Mouse (Mus musculus): ENCODE measurements around the gene Ctnna2. TPM values are rescaled to one million over a fixed set of nuclear protein-coding genes. Genes with fewer than 3 reads are reported as not detected.

The Ctnna2 gene
- polyA plus RNA-seq, 1 experiment from 2014 or later, result 0.16 TPM

DNA sequence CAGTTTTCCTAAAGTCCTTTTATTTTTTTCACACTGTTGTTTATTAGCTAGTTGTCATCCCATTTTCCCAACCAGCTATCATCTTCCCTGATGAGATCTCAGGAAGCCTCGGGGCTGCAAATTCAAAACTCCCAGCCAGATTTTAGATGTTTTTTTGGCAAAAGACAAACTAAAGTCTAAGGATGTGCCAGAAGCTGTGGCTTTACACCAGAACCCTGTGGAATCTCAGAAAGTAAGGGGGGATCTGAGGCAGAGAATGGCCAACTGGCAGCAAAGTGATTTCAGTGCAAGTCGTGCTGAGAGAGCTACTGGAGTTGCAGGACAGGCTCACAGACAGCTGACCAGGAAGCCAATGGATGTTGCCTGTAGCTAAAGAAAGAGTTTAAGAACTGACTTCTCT lies 451.9 kb downstream of the Ctnna2 start:
- no peaks in the 10 kb centered on the region for H3K36me3 ChIP-seq (ENCODE audit: insufficient read depth, low read length)
- H3K27ac ChIP-seq, result no peak overlapping the region
- no peaks in the 10 kb centered on the region for H3K9me3 ChIP-seq (replicated peaks; ENCODE audit: low read length)
- no peak overlapping the region for H3K4me2 ChIP-seq (ENCODE audit: low read length)
- no peaks in the 10 kb centered on the region for H3K4me1 ChIP-seq (replicated peaks; ENCODE audit: insufficient read depth, low read length)
- H3K9ac ChIP-seq (ENCODE audit: low read depth, low read length), result no peak overlapping the region
- TF ChIP-seq CTCF (IDR thresholded peaks at IDR 0.05; ENCODE audit: low read depth), result no peak
- ATAC-seq (replicated peaks; ENCODE audit: low FRiP score, low read depth), result no peak
- 61% methylated on average over 2 of the region's 2 CpGs for WGBS
- no peak overlapping the region for H3K4me3 ChIP-seq (replicated peaks; ENCODE audit: low read depth, low read length)
- no peaks in the 10 kb centered on the region for H3K27me3 ChIP-seq (ENCODE audit: insufficient read depth, low read length)
- no peak for DNase-seq (ENCODE audit: low spot score)

DNA sequence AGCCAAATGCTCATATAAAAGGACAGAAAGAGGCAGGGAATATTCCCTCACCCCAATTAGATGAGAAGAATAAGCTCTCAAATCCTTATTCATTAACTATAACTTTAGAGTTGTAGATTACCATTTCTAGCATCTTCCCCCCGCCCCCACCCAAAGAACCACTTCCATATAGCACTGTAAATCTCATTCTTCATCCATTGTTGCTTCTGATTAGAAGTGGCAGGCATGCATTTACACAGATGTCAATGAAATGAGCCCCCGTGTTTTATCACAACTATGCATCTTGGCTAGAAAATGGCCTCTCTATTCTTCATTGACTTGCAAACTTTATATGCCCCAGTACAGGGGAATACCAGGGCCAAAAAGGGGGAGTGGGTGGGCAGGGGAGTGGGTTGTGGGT lies 457.7 kb downstream of the Ctnna2 start:
- H3K9me3 ChIP-seq (replicated peaks; ENCODE audit: low read length), result no peaks in the 10 kb centered on the region
- TF ChIP-seq CTCF (IDR thresholded peaks at IDR 0.05; ENCODE audit: low read depth), result no peak
- no peaks in the 10 kb centered on the region for H3K36me3 ChIP-seq (ENCODE audit: insufficient read depth, low read length)
- no peak overlapping the region for H3K27ac ChIP-seq
- no peak for DNase-seq (ENCODE audit: low spot score)
- H3K4me3 ChIP-seq (replicated peaks; ENCODE audit: low read depth, low read length), result no peak overlapping the region
- WGBS, result 70% methylated on average over 2 of the region's 2 CpGs
- no peak overlapping the region for H3K4me2 ChIP-seq (ENCODE audit: low read length)
- H3K27me3 ChIP-seq (ENCODE audit: insufficient read depth, low read length), result no peaks in the 10 kb centered on the region
- ATAC-seq (replicated peaks; ENCODE audit: low FRiP score, low read depth), result no peak
- H3K4me1 ChIP-seq (replicated peaks; ENCODE audit: insufficient read depth, low read length), result no peaks in the 10 kb centered on the region
- no peak overlapping the region for H3K9ac ChIP-seq (ENCODE audit: low read depth, low read length)

DNA sequence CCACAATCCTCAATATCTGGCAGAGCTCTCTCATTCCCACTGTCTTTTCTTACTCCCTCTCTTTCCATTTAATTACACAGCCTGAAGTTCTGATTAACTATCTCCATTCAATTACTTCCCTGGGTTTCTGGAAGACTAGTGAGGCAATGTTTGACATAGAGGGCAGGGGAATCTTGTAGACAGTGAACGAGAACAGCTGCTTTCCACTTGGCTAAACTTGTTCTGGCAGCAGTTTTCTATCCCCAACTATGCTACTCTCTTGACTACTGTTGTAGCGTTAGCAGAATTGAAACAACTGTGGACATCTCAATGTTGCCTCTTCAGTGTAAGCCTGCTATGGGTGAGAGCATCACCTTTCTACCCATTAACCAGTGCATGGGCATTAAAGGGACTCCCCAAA lies 463.0 kb downstream of the Ctnna2 start:
- H3K9me3 ChIP-seq (replicated peaks; ENCODE audit: low read length), result no peaks in the 10 kb centered on the region
- WGBS, result 36% methylated on average over 2 of the region's 2 CpGs
- H3K27me3 ChIP-seq (ENCODE audit: insufficient read depth, low read length), result no peaks in the 10 kb centered on the region
- no peak overlapping the region for H3K4me3 ChIP-seq (replicated peaks; ENCODE audit: low read depth, low read length)
- no peak overlapping the region for H3K9ac ChIP-seq (ENCODE audit: low read depth, low read length)
- ATAC-seq (replicated peaks; ENCODE audit: low FRiP score, low read depth) (no peak), DNase-seq (ENCODE audit: low spot score) (peak; percentile 47)
- no peak overlapping the region for H3K4me2 ChIP-seq (ENCODE audit: low read length)
- no peak for TF ChIP-seq CTCF (IDR thresholded peaks at IDR 0.05; ENCODE audit: low read depth)
- H3K27ac ChIP-seq, result no peak overlapping the region
- no peaks in the 10 kb centered on the region for H3K4me1 ChIP-seq (replicated peaks; ENCODE audit: insufficient read depth, low read length)
- H3K36me3 ChIP-seq (ENCODE audit: insufficient read depth, low read length), result no peaks in the 10 kb centered on the region

DNA sequence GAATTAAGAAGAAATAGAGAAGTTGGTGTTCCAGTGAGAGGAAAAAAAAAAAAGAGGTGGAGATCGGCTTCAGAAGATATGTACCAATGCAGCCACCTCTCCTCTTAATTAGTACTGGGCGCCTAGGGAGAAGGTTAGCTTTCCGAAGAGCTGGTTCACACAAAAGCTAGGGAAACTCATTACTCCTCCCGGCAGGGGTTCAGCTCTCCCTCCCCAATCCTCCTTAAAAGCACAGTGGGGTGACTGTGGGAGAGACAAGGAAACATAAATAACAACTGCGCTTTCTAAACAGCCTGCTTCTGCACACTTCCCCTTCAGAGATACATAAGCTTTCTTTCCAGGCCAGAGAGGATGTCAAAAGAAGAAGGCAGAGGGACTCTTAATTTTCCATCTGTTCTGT lies 467.7 kb downstream of the Ctnna2 start:
- Histone ChIP-seq H3K4me2 (ENCODE audit: low read length) (no peak overlapping the region), H3K27me3 (ENCODE audit: insufficient read depth, low read length) (no peaks in the 10 kb centered on the region), H3K4me3 (replicated peaks; ENCODE audit: low read depth, low read length) (no peak overlapping the region), H3K9ac (ENCODE audit: low read depth, low read length) (no peak overlapping the region), H3K9me3 (replicated peaks; ENCODE audit: low read length) (no peaks in the 10 kb centered on the region), H3K4me1 (replicated peaks; ENCODE audit: insufficient read depth, low read length) (no peaks in the 10 kb centered on the region), H3K36me3 (ENCODE audit: insufficient read depth, low read length) (no peaks in the 10 kb centered on the region), H3K27ac (no peak overlapping the region)
- no peak for ATAC-seq (replicated peaks; ENCODE audit: low FRiP score, low read depth)
- peak; percentile 49 for DNase-seq (ENCODE audit: low spot score)
- TF ChIP-seq CTCF (IDR thresholded peaks at IDR 0.05; ENCODE audit: low read depth), result no peak
- WGBS, result 16% methylated on average over 5 of the region's 5 CpGs

DNA sequence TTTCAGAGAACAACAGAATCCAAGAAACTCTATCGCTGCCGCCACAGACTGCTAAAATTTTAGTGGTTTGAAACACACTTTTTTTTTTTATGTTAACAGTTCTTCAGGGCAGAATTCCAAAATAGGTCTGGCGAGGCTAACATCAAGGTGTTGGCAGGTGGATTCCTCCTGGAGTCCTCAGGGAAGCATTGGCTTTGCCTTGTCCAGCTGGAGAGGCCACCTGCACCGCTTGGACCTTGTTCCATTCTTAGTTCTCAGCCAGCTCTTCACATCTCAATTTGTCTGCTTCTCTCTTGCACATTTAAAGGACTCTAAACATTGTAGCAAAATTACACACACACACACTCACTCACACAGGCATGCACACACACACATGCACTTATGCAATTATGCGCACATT lies 487.8 kb downstream of the Ctnna2 start:
- no peaks in the 10 kb centered on the region for H3K27me3 ChIP-seq (ENCODE audit: insufficient read depth, low read length)
- H3K4me1 ChIP-seq (replicated peaks; ENCODE audit: insufficient read depth, low read length), result no peaks in the 10 kb centered on the region
- H3K9me3 ChIP-seq (replicated peaks; ENCODE audit: low read length), result no peaks in the 10 kb centered on the region
- WGBS, result 87% methylated on average over 5 of the region's 5 CpGs
- H3K4me2 ChIP-seq (ENCODE audit: low read length), result no peak overlapping the region
- H3K27ac ChIP-seq, result no peak overlapping the region
- ATAC-seq (replicated peaks; ENCODE audit: low FRiP score, low read depth), result no peak
- no peak overlapping the region for H3K9ac ChIP-seq (ENCODE audit: low read depth, low read length)
- no peaks in the 10 kb centered on the region for H3K36me3 ChIP-seq (ENCODE audit: insufficient read depth, low read length)
- no peak overlapping the region for H3K4me3 ChIP-seq (replicated peaks; ENCODE audit: low read depth, low read length)
- no peak for TF ChIP-seq CTCF (IDR thresholded peaks at IDR 0.05; ENCODE audit: low read depth)
- DNase-seq (ENCODE audit: low spot score), result no peak

DNA sequence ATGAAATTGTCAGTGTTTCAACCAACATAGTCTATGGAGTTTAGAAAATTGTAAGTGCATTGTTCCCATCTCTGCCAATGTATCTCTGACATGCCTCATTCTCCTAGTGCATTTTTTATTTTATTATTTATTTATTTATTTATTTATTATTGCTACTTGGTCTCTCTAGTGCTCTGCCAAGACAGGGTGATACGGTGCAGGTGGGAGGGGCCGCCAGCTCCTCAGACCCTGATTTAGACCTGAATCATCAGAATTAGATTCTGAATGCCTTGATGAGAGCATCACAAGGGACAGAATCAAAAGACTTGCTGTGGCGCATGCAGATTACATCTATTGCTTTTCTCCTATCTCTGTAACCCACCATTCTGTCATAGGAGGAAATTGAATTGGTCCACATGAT lies 492.8 kb downstream of the Ctnna2 start:
- ATAC-seq (replicated peaks; ENCODE audit: low FRiP score, low read depth), result no peak
- Histone ChIP-seq H3K4me2 (ENCODE audit: low read length) (no peak overlapping the region), H3K4me3 (replicated peaks; ENCODE audit: low read depth, low read length) (no peak overlapping the region), H3K9ac (ENCODE audit: low read depth, low read length) (no peak overlapping the region), H3K4me1 (replicated peaks; ENCODE audit: insufficient read depth, low read length) (no peaks in the 10 kb centered on the region), H3K36me3 (ENCODE audit: insufficient read depth, low read length) (no peaks in the 10 kb centered on the region), H3K27ac (no peak overlapping the region), H3K9me3 (replicated peaks; ENCODE audit: low read length) (no peaks in the 10 kb centered on the region), H3K27me3 (ENCODE audit: insufficient read depth, low read length) (no peaks in the 10 kb centered on the region)
- no peak for TF ChIP-seq CTCF (IDR thresholded peaks at IDR 0.05; ENCODE audit: low read depth)
- WGBS, result 89% methylated on average over 3 of the region's 3 CpGs
- DNase-seq (ENCODE audit: low spot score), result no peak

DNA sequence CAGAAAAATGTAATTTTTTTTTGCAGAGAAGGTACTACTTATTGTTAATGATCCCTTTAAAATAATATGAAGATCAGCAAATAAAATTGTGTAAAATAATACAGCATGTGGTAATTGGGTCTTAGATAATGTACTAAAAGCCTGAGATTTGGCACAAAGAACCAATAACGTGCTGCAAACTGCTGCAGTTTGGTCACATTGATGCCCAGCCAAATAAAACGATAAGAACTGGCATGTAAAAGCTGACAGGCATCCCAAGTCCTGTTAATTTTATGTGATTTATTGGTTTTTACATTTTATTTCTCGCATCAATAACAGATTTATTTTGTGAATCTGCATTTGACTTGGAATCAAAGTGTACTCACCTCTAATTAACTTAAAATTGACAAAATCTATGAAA lies 497.4 kb downstream of the Ctnna2 start:
- whole genome bisulfite sequencing, result 85% methylated on average over 3 of the region's 3 CpGs

More for the DNA sequence above, 497.4 kb downstream of the Ctnna2 start:
- no peaks in the 10 kb centered on the region for H3K36me3 ChIP-seq (ENCODE audit: insufficient read depth, low read length)
- H3K27ac ChIP-seq, result no peak overlapping the region
- H3K27me3 ChIP-seq (ENCODE audit: insufficient read depth, low read length), result no peaks in the 10 kb centered on the region
- no peak for ATAC-seq (replicated peaks; ENCODE audit: low FRiP score, low read depth)
- H3K4me2 ChIP-seq (ENCODE audit: low read length), result no peak overlapping the region
- no peaks in the 10 kb centered on the region for H3K9me3 ChIP-seq (replicated peaks; ENCODE audit: low read length)
- H3K4me3 ChIP-seq (replicated peaks; ENCODE audit: low read depth, low read length), result no peak overlapping the region
- TF ChIP-seq CTCF (IDR thresholded peaks at IDR 0.05; ENCODE audit: low read depth), result no peak
- no peak overlapping the region for H3K9ac ChIP-seq (ENCODE audit: low read depth, low read length)
- DNase-seq (ENCODE audit: low spot score), result no peak
- H3K4me1 ChIP-seq (replicated peaks; ENCODE audit: insufficient read depth, low read length), result no peaks in the 10 kb centered on the region

Data from kidney, postnatal 0 days (tissue).